Mouse (Mus musculus): ENCODE data around the gene Nme3. TPM values are rescaled to one million over a fixed set of nuclear protein-coding genes. Genes with fewer than 3 reads are reported as not detected.

The Nme3 gene
- total and polyA plus RNA-seq, 2 experiments from 2014 or later, result 74.7 to 75.7 TPM

DNA sequence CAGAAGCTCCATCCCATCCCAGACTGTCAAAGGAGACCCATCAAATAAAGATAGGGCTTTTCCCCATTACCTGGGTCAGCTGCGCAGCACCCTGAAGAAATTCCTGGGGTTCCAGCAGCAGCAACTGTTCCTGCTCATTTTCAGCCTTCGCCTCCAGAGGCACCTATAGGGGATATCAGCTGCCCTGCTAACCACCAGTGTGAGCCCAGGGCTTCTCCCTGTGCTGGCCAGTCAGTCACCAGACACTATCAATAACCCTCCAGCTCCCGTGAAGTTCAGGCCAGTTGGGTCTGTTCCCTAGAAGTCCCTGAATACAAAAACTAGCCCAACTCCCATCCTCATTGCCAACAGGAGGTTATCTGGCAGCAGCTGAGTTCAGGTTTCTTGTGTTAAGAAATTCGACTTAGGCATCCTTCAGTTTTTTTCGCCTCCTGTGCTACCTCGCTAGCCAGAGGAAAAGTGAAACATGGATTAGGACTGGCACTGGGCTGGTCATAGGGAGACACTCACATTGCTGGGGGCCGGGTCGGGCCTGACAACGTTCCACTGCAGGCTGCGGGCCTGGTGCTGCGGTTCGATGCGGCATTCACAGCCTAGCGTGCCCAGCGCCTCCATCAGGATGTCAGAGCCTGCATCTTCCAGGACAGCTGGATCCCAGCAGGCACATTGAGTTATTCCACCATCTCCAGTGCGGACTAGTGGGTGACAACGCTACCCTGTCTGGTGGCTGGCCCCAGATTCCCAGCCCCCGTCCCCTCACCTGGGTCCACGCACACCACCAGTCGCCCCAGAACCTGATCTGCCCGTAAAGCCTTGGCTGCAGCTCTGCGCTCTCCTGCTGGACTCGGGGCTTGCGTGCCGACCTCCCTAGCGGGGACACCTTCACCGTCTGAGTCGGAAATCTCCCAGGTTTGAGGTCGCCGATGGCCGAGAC, 2.0 kb upstream of the Nme3 start:
- TF ChIP-seq CTCF (IDR thresholded peaks at IDR 0.05; ENCODE audit: low read depth), result no peak
- H3K36me3 ChIP-seq (ENCODE audit: insufficient read depth), result peaks cover 57% of the 10 kb centered on the region
- no peaks in the 10 kb centered on the region for H3K9me3 ChIP-seq (ENCODE audit: low read length)
- H3K4me3 ChIP-seq (ENCODE audit: low read depth, low read length), result peak overlapping the region; percentile 77
- no peaks in the 10 kb centered on the region for H3K27me3 ChIP-seq (ENCODE audit: insufficient read depth, low read length)
- H3K4me2 ChIP-seq (ENCODE audit: low read depth), result peak overlapping the region; percentile 97
- ATAC-seq (peak; percentile 14), DNase-seq (no peak)
- peak overlapping the region; percentile 87 for H3K27ac ChIP-seq (ENCODE audit: low read depth, low read length)
- H3K4me1 ChIP-seq (ENCODE audit: insufficient read depth), result peaks cover 20% of the 10 kb centered on the region
- H3K9ac ChIP-seq, result peak overlapping the region; percentile 91
- WGBS, result 10% methylated on average over 31 of the region's 31 CpGs

DNA sequence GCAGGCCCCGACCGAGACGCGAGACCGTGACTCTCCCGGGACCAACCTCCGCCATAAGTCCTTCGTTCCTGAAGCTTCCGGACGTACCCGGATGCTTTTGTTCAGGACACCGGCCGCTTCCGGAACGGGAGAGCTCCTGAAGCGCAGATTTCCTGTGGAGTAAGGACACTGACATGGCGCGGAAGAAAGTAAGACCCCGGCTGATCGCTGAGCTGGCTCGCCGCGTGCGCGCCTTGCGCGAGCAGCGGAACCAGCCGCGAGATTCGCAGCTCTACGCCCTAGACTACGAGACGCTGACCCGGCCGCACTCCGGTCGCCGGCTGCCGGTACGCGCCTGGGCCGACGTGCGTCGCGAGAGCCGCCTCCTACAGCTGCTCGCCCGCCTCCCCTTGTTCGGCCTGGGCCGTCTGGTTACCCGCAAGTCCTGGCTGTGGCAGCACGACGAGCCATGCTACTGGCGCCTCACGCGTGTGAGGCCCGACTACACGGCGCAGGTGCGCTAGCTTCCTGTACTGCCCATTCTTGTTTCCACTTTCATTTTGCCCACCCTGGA, 1.2 kb upstream of the Nme3 start, which contains the start of the genes Eme2 and Mrps34:
TSS of gene Eme2 (minus strand) at position 93 of the 553 bp plus-strand sequence.
TSS of gene Mrps34 (plus strand) at position 122 of the 553 bp plus-strand sequence.
- ATAC-seq (peak; percentile 75), DNase-seq (peak; percentile 91)
- Histone ChIP-seq H3K27ac (ENCODE audit: low read depth, low read length) (peak within 1 kb of the TSS; percentile 90), H3K36me3 (ENCODE audit: insufficient read depth) (peaks cover 64% of the 10 kb centered on the region), H3K4me1 (ENCODE audit: insufficient read depth) (peaks cover 20% of the 10 kb centered on the region), H3K4me2 (ENCODE audit: low read depth) (peak within 1 kb of the TSS; percentile 97), H3K9ac (peak within 1 kb of the TSS; percentile 91), H3K4me3 (ENCODE audit: low read depth, low read length) (peak within 1 kb of the TSS; percentile 77), H3K27me3 (ENCODE audit: insufficient read depth, low read length) (no peaks in the 10 kb centered on the region), H3K9me3 (ENCODE audit: low read length) (no peaks in the 10 kb centered on the region)
- no peak for TF ChIP-seq CTCF (IDR thresholded peaks at IDR 0.05; ENCODE audit: low read depth)
- under 1% methylated on average over 62 of the region's 62 CpGs for WGBS

GRCm38 (mm10) chr17:24895571-24896240, 594 bp upstream of the Nme3 start:
- H3K27ac ChIP-seq (ENCODE audit: low read depth, low read length), result peak overlapping the region; percentile 90
- no peak for TF ChIP-seq CTCF (IDR thresholded peaks at IDR 0.05; ENCODE audit: low read depth)
- H3K36me3 ChIP-seq (ENCODE audit: insufficient read depth), result peaks cover 64% of the 10 kb centered on the region
- ATAC-seq, result no peak
- no peaks in the 10 kb centered on the region for H3K27me3 ChIP-seq (ENCODE audit: insufficient read depth, low read length)
- 9% methylated on average over 23 of the region's 23 CpGs for WGBS
- peaks cover 20% of the 10 kb centered on the region for H3K4me1 ChIP-seq (ENCODE audit: insufficient read depth)
- DNase-seq, result no peak
- peak overlapping the region; percentile 77 for H3K4me3 ChIP-seq (ENCODE audit: low read depth, low read length)
- H3K9ac ChIP-seq, result peak overlapping the region; percentile 91
- no peaks in the 10 kb centered on the region for H3K9me3 ChIP-seq (ENCODE audit: low read length)
- peak overlapping the region; percentile 97 for H3K4me2 ChIP-seq (ENCODE audit: low read depth)

DNA sequence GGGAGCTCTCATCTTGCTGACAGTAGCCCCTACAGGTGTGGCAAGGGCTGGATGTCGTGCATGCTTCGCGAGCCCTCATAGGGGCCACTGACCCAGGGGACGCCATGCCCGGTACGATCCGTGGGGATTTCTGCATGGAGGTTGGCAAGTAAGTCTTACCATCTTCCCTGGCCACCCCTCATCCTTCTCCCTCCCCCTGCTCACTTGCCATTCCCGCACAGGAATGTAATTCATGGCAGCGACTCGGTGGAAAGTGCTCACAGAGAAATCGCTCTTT, 631 bp downstream of the Nme3 start:
- 36% methylated on average over 11 of the region's 11 CpGs for WGBS
- peaks cover 20% of the 10 kb centered on the region for H3K4me1 ChIP-seq (ENCODE audit: insufficient read depth)
- H3K36me3 ChIP-seq (ENCODE audit: insufficient read depth), result peaks cover 64% of the 10 kb centered on the region

GRCm38 (mm10) chr17:24897600-24897999, 1.3 kb downstream of the Nme3 start:
- no peak for TF ChIP-seq CTCF (IDR thresholded peaks at IDR 0.05; ENCODE audit: low read depth)
- ATAC-seq, result no peak
- Histone ChIP-seq H3K27ac (ENCODE audit: low read depth, low read length) (no peak overlapping the region), H3K4me2 (ENCODE audit: low read depth) (peak overlapping the region; percentile 97), H3K36me3 (ENCODE audit: insufficient read depth) (peaks cover 64% of the 10 kb centered on the region), H3K9me3 (ENCODE audit: low read length) (no peaks in the 10 kb centered on the region), H3K4me3 (ENCODE audit: low read depth, low read length) (no peak overlapping the region), H3K27me3 (ENCODE audit: insufficient read depth, low read length) (no peaks in the 10 kb centered on the region), H3K4me1 (ENCODE audit: insufficient read depth) (peaks cover 20% of the 10 kb centered on the region), H3K9ac (0 out of 2 replicates have a peak overlapping the region, but pooled peaks have one; percentile 14)
- WGBS, result 78% methylated on average over 4 of the region's 4 CpGs
- DNase-seq, result no peak

More for the DNA sequence above, 631 bp downstream of the Nme3 start:
- H3K4me3 ChIP-seq (ENCODE audit: low read depth, low read length), result peak overlapping the region; percentile 77
- no peaks in the 10 kb centered on the region for H3K9me3 ChIP-seq (ENCODE audit: low read length)
- peak overlapping the region; percentile 91 for H3K9ac ChIP-seq
- peak overlapping the region; percentile 97 for H3K4me2 ChIP-seq (ENCODE audit: low read depth)
- ATAC-seq, result no peak
- DNase-seq, result no peak
- peak overlapping the region; percentile 90 for H3K27ac ChIP-seq (ENCODE audit: low read depth, low read length)
- TF ChIP-seq CTCF (IDR thresholded peaks at IDR 0.05; ENCODE audit: low read depth), result no peak
- H3K27me3 ChIP-seq (ENCODE audit: insufficient read depth, low read length), result no peaks in the 10 kb centered on the region

DNA sequence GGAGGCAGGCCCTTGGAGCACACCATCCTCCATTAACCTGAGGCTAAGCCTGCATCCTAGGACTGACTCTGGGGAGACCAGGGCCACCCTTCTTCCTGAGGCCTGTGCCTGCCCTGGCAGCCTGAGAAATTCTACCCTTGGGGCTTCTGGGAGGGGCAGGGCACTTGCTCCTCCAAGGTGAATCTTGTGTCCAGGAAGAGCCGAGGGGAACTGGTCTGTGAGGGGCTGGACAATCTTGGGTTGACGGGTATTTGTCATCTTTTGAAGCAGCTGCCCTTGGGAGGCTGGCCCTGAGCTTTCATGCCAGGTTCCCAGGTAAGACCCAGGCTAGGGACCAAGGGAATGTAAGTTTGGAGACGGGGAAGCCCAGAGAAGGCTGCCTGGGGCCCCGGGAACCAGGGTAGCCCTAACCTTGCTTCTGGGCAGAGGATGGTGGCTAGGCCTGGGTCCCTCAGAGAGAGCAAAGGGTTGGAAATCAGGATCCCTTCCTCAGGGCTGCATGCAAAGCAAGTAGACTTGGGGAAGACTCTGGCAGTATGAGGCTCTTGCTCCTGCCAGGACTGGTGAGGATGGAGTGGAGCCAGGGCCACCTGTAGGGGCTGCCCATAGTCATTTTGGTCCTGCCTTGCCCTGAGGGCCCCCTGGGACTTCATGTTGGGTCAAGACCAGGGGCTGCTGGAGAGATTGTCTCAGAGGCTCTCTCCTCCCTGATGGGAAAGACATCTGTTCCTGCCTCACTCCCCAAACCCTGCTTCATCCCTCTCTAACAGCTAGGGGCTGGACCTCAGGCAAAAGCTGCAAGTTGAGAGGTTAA, 1.9 kb downstream of the Nme3 start:
- Histone ChIP-seq H3K4me1 (ENCODE audit: insufficient read depth) (peaks cover 20% of the 10 kb centered on the region), H3K9me3 (ENCODE audit: low read length) (no peaks in the 10 kb centered on the region), H3K36me3 (ENCODE audit: insufficient read depth) (peaks cover 64% of the 10 kb centered on the region), H3K27ac (ENCODE audit: low read depth, low read length) (no peak overlapping the region), H3K4me2 (ENCODE audit: low read depth) (no peak overlapping the region), H3K27me3 (ENCODE audit: insufficient read depth, low read length) (no peaks in the 10 kb centered on the region), H3K4me3 (ENCODE audit: low read depth, low read length) (no peak overlapping the region), H3K9ac (no peak overlapping the region)
- TF ChIP-seq CTCF (IDR thresholded peaks at IDR 0.05; ENCODE audit: low read depth), result no peak
- no peak for DNase-seq
- 79% methylated on average over 4 of the region's 4 CpGs for WGBS
- ATAC-seq, result no peak
